Mouse (Mus musculus): ENCODE data around the gene Gm11757.
"Not testable (repeated sequence)": the region's sequence is repeated elsewhere in the genome, so short reads cannot be mapped to it uniquely, and the experiment has no call there.

Gm11757 gene

GRCm38 (mm10) chr4:73891012-73891411, at the start of gene Gm11757:
Gene Gm11757, minus strand, starts transcription at chr4:73891112.
- DNase-seq (ENCODE audit: low spot score): not testable (repeated sequence)

- not testable (repeated sequence) for DNase-seq (ENCODE audit: low spot score)
These were observed 29.7 kb upstream of the Gm11757 start, which contains the start of gene Gm11756 for GRCm38 (mm10) chr4:73920660-73921059. Gene Gm11756, minus strand, starts transcription at chr4:73920760.

- DNase-seq (ENCODE audit: low spot score): not testable (repeated sequence)
These were observed 14.9 kb upstream of the Gm11757 start, which contains the start of gene Gm13871 for GRCm38 (mm10) chr4:73905853-73906252. Gene Gm13871, minus strand, starts transcription at chr4:73905953.

- not testable (repeated sequence) for DNase-seq (ENCODE audit: low spot score)
These were observed 14.7 kb downstream of the Gm11757 start, which contains the start of gene Gm11758 for GRCm38 (mm10) chr4:73876166-73876565. Gene Gm11758, minus strand, starts transcription at chr4:73876266.
